Mouse (Mus musculus): Measurements from ENCODE around the gene Greb1. TPM values are rescaled to one million over a fixed set of nuclear protein-coding genes. Genes with fewer than 3 reads are reported as not detected.

Gene Greb1
- polyA plus RNA-seq, 1 experiment from 2014 or later: 4.3 TPM

DNA sequence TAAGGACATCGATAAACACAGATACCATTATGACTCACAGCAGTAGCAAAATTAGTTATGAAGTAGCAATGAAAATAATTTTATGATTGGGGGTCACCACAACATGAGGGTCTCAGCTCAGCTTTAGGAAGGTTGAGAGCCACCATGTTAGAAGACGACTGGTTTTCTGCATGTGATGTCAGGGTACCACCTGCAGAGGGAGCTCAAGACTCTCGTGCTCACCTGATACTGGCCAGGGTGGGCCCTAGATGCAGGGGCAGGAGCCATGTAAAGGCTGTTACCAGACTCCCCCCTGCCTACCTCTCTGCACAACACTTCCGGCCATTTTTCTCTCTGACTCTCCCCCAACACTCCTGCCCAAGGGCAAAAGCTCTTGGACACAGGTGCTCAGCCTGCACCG is 158.7 kb downstream of the Greb1 start:
- no peak for ATAC-seq (replicated peaks; ENCODE audit: low FRiP score)
- WGBS: 53% methylated on average over 5 of the region's 5 CpGs
- 0 out of 2 replicates have a peak, but pooled peaks cover 4% of the 10 kb centered on the region for H3K4me1 ChIP-seq
- no peak overlapping the region for H3K4me3 ChIP-seq (replicated peaks)
- H3K4me2 ChIP-seq: no peak overlapping the region
- no peak overlapping the region for H3K9ac ChIP-seq
- H3K9me3 ChIP-seq (replicated peaks): no peaks in the 10 kb centered on the region
- no peaks in the 10 kb centered on the region for H3K36me3 ChIP-seq
- H3K27me3 ChIP-seq: no peaks in the 10 kb centered on the region
- H3K27ac ChIP-seq: no peak overlapping the region

DNA sequence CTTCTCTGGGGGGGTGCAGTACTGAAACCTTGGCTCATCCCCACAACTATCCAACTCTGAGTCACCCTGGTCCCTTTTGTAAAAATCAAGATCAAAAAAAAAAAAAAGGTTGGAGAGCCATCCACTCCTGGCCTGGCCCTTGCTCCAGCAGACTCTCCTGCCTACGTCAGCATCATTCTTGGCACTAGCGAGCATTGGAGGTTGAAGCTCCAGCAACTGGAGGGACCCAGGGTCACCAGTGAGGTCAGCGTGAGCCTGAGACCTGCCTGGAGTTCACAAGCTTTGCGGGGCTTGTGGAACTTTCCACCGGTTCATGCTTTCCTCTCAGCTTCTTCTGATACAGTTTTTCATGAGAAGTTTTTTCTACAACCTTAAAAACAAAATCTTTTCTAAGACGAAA is 160.6 kb downstream of the Greb1 start:
- no peak overlapping the region for H3K4me2 ChIP-seq
- H3K27ac ChIP-seq: no peak overlapping the region
- no peaks in the 10 kb centered on the region for H3K36me3 ChIP-seq
- H3K4me1 ChIP-seq: 0 out of 2 replicates have a peak, but pooled peaks cover 4% of the 10 kb centered on the region
- H3K4me3 ChIP-seq (replicated peaks): no peak overlapping the region
- no peaks in the 10 kb centered on the region for H3K27me3 ChIP-seq
- 84% methylated on average over 6 of the region's 6 CpGs for WGBS
- no peak overlapping the region for H3K9ac ChIP-seq
- ATAC-seq (replicated peaks; ENCODE audit: low FRiP score): no peak
- H3K9me3 ChIP-seq (replicated peaks): no peaks in the 10 kb centered on the region

DNA sequence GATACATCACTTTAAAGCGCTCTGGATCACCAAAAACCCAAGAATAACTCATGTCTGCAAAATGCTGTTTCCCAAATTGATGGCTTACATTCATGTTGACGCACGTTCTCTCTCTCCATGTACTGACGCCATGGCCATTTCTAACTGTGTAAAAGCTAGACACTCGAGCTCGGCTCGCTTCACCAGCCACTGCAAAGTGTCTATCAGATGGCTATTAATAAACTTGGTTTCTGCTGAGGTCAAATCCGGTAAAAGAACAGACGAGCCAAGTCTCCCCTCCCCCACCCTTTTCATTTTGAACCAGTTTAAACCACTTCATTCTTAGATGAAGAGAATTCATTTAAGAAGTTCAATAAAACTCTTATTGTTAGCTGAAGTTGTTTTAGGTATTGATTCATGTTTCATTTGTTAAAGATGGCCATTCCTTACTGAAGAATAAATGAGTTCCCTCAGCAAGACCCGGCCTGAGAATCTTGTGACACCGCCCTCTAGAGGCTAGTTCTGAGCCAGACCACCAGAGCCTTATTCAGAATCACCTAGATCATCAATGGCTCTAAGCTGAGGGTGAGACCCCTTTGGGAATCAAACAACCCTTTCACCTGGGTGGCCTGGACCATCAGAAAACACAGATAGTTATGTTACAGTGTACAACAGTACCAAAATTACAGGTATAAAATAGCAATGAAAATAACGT is 161.5 kb downstream of the Greb1 start:
- Histone ChIP-seq H3K4me3 (replicated peaks) (no peak overlapping the region), H3K27me3 (no peaks in the 10 kb centered on the region), H3K36me3 (no peaks in the 10 kb centered on the region), H3K4me1 (0 out of 2 replicates have a peak, but pooled peaks cover 3% of the 10 kb centered on the region), H3K9me3 (replicated peaks) (no peaks in the 10 kb centered on the region), H3K9ac (no peak overlapping the region), H3K27ac (no peak overlapping the region), H3K4me2 (no peak overlapping the region)
- no peak for ATAC-seq (replicated peaks; ENCODE audit: low FRiP score)
- 70% methylated on average over 12 of the region's 12 CpGs for WGBS

DNA sequence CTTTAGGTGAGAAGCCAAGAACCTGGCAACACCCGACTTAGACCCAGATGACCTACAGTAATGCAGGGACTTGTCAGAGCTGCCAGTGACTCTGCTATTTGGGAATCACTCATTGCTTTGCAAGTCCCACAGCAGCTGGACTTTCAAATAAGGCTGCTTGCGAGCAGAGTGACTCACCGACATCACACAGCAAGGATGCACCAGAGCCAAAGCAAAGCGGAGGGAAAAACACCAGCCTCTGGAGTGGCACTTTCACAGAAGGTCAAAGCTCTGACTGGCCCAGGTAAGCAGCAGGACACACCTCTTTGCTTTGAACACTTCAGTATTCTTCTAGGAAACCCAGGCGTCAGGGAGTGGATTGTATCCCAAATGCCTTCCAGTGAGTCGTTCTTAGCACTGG is 164.9 kb downstream of the Greb1 start:
- 73% methylated on average over 6 of the region's 6 CpGs for WGBS
- H3K9ac ChIP-seq: no peak overlapping the region

DNA sequence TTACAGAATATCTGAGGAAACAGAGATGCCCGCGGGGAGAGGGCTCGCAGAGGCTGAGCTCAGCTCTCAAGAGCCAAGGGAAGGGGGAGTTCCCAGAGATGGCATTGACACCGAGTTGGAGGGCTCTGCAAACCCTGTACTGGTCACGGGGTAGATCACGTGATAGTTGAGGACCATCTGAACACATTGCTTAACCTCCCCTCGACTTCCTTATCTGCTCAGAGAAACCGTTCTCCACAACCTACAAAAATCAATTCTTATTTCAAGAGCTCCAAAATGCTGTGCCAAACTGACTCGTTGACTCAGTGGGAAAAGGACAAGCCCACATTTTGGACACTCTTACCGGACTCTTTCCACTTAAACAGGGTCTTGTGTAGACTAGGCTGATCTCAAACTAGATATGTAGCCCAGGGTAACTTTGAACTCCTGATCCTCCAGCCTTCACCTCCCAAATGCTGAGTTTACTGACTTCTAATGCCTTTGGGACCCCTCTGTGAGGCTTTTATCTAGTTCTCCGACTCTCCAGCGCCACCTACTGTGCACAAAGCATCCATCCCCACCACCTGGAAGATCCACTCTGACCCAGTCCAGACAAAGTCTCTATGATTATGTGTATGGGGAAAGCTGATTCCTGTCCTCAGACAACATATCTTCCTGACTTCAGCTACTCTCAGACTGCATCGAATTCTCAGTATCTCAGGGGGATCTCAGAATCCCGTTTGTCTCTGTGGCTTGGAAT is 166.4 kb downstream of the Greb1 start:
- no peak overlapping the region for H3K4me3 ChIP-seq (replicated peaks)
- no peaks in the 10 kb centered on the region for H3K9me3 ChIP-seq (replicated peaks)
- no peaks in the 10 kb centered on the region for H3K27me3 ChIP-seq
- H3K4me2 ChIP-seq: no peak overlapping the region
- no peak overlapping the region for H3K27ac ChIP-seq
- H3K4me1 ChIP-seq: no peaks in the 10 kb centered on the region
- H3K36me3 ChIP-seq: no peaks in the 10 kb centered on the region
- 61% methylated on average over 14 of the region's 14 CpGs for WGBS
- ATAC-seq (replicated peaks; ENCODE audit: low FRiP score): no peak
- H3K9ac ChIP-seq: no peak overlapping the region

More for the DNA sequence above, 164.9 kb downstream of the Greb1 start:
- Histone ChIP-seq H3K4me1 (no peaks in the 10 kb centered on the region), H3K4me3 (replicated peaks) (no peak overlapping the region), H3K27ac (no peak overlapping the region), H3K4me2 (no peak overlapping the region), H3K36me3 (no peaks in the 10 kb centered on the region), H3K9me3 (replicated peaks) (no peaks in the 10 kb centered on the region), H3K27me3 (no peaks in the 10 kb centered on the region)
- no peak for ATAC-seq (replicated peaks; ENCODE audit: low FRiP score)

DNA sequence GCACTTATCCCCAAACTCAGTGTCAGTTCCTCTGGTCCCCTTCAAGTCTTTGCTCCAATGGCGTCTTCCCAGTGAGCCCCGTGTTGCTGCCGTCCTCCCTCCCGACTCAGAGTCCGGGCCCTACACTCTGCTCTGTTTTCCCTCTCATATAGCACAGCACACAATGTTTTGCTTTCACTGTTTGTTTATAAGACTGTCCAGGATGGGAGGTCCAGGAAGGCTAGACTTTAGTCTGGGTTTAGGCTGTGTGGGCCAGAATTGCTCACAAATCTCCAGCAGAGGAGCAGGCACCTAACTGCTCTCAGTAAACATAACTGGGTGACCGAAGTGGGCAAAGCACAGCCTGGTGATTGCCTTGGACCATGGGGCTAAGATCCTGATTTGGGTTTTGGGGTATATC is 167.5 kb downstream of the Greb1 start:
- Histone ChIP-seq H3K4me1 (no peaks in the 10 kb centered on the region), H3K36me3 (no peaks in the 10 kb centered on the region), H3K4me3 (replicated peaks) (no peak overlapping the region), H3K4me2 (no peak overlapping the region), H3K27ac (no peak overlapping the region), H3K9me3 (replicated peaks) (no peaks in the 10 kb centered on the region), H3K9ac (no peak overlapping the region), H3K27me3 (no peaks in the 10 kb centered on the region)
- 76% methylated on average over 6 of the region's 6 CpGs for WGBS
- ATAC-seq (replicated peaks; ENCODE audit: low FRiP score): no peak

DNA sequence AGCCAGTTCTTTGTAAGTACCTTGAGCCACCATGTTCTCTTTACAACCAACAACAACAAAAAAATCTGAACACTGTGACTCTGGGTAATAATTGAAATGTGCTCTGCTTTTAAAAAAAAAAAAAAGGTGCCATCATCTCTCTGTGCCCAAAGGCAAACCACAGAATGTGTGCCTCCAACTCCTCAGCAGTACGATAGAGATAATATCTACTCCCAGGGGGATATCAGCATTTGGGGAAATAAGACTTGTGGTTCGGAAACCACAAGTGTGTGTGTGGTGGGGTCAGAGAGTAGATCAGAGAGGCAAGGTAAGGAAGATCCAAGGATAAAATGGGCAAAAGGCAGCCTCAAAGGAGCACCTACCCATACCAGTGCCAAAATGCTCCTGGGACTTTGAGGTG is 169.3 kb downstream of the Greb1 start:
- no peak overlapping the region for H3K9ac ChIP-seq
- H3K9me3 ChIP-seq (replicated peaks): no peaks in the 10 kb centered on the region
- H3K4me1 ChIP-seq: no peaks in the 10 kb centered on the region
- 67% methylated on average over 2 of the region's 2 CpGs for WGBS
- no peak overlapping the region for H3K27ac ChIP-seq
- H3K27me3 ChIP-seq: no peaks in the 10 kb centered on the region
- no peak overlapping the region for H3K4me3 ChIP-seq (replicated peaks)
- no peaks in the 10 kb centered on the region for H3K36me3 ChIP-seq
- H3K4me2 ChIP-seq: no peak overlapping the region
- ATAC-seq (replicated peaks; ENCODE audit: low FRiP score): no peak

DNA sequence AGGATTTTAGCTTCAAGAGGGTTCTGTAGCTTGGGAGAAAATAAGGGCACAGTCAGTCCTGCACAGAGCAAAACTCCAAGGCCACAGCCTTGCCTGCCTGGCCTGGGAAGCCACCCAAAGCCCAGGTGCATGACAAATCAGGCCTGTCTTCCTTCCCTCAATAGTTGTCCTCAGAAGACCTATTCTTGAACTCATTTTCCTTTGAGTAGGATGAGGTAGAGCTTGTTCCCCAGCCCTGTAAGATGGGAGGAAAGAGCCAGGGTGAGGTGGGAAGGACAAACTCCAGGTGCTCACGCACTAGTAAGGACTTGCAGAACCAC is 169.9 kb downstream of the Greb1 start:
- H3K36me3 ChIP-seq: no peaks in the 10 kb centered on the region
- 81% methylated on average over 1 of the region's 1 CpGs for WGBS
- no peak overlapping the region for H3K4me3 ChIP-seq (replicated peaks)
- no peak overlapping the region for H3K27ac ChIP-seq
- H3K4me2 ChIP-seq: no peak overlapping the region
- H3K9me3 ChIP-seq (replicated peaks): no peaks in the 10 kb centered on the region
- no peaks in the 10 kb centered on the region for H3K27me3 ChIP-seq
- H3K9ac ChIP-seq: no peak overlapping the region
- no peaks in the 10 kb centered on the region for H3K4me1 ChIP-seq
- ATAC-seq (replicated peaks; ENCODE audit: low FRiP score): no peak

DNA sequence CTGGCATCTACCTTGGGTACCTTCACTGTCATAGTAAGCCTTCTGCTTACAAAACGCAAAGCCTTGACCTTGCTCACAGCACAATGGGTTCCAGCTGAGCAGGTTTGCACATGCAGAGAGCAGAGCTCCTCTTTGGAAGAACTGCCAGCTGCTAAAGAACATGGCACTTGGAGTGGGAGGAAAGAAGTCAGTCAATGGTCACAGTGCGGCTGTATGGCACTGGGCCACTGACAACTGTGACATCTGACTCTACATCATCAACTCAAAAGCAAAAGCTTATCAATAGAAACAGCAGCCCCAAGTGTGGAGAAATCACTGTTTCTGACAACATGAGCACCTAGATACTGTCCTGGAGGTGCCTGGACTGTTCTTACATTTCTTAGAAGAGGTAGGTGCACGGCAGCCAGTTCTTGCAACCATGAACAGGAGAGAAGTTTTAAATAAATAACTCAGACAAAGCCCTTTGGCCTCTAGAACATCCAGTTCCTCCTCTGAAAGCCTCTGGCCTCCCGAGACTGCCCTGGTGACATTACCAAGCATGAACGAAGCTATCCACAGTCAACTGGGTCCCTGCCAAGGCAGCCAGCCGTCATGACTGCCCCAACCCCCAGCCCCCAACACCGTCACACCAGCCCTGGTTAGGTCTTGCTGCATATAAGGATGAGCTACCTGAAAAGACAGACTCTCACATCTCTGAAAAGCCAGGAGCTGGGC is 170.4 kb downstream of the Greb1 start:
- Histone ChIP-seq H3K27me3 (no peaks in the 10 kb centered on the region), H3K4me1 (no peaks in the 10 kb centered on the region), H3K36me3 (no peaks in the 10 kb centered on the region), H3K9me3 (replicated peaks) (no peaks in the 10 kb centered on the region), H3K4me3 (replicated peaks) (no peak overlapping the region), H3K9ac (no peak overlapping the region), H3K27ac (no peak overlapping the region), H3K4me2 (no peak overlapping the region)
- ATAC-seq (replicated peaks; ENCODE audit: low FRiP score): no peak
- 56% methylated on average over 7 of the region's 7 CpGs for WGBS

Small RNA genes lying within 50 kb of the gene (microRNA-seq; reads per million reads assigned to microRNA genes)
- not detected for gene Gm44305

Other genes starting within 250 kb of the Greb1 start
- 5.5 and 6.8 TPM in 2 replicates for gene Lpin1, start 189.9 kb downstream of the Greb1 start, polyA plus RNA-seq (2015; fragmentation: Nextera tagmentation; extraction: Ambion mirVana)
- gene Ntsr2, start 147.5 kb downstream of the Greb1 start, polyA plus RNA-seq (2015; fragmentation: Nextera tagmentation; extraction: Ambion mirVana): 0.26 and 0.46 TPM in 2 replicates
- gene E2f6, start 10.1 kb upstream of the Greb1 start, polyA plus RNA-seq (2015; fragmentation: Nextera tagmentation; extraction: Ambion mirVana): 44.5 and 46.5 TPM in 2 replicates
- gene Rock2, start 94.0 kb upstream of the Greb1 start, polyA plus RNA-seq (2015; fragmentation: Nextera tagmentation; extraction: Ambion mirVana): 15.8 and 16.6 TPM in 2 replicates
- 4.0 and 4.9 TPM in 2 replicates for gene Pqlc3, start 199.5 kb upstream of the Greb1 start, polyA plus RNA-seq (2015; fragmentation: Nextera tagmentation; extraction: Ambion mirVana)
- 0.40 and 0.76 TPM in 2 replicates for gene 2410004P03Rik, start 210.8 kb upstream of the Greb1 start, polyA plus RNA-seq (2015; fragmentation: Nextera tagmentation; extraction: Ambion mirVana)

Measured in kidney, embryonic 15.5 days (tissue).